Mouse (Mus musculus) liver, postnatal 0 days (tissue): Measurements from ENCODE around the gene Clip2. TPM values are rescaled to one million over a fixed set of nuclear protein-coding genes. Genes with fewer than 3 reads are reported as not detected.

Experiments
- ATAC-seq: fragments of 200-750 bp; cut with Nextera tagmentation; 2 replicates; pipeline ENCODE4 v1.8.0; 2017; ENCODE audit warnings: mild to moderate bottlenecking, moderate library complexity
- DNase-seq: peaks from one replicate; pipeline ENCODE4 v3.0.0-alpha.2; 2016
- H3K27ac ChIP-seq: fragments of 300-500 bp; sonication (generic); 2 replicates; pipeline ENCODE4 v1.5.1; 2014; ENCODE audit warnings: antibody characterized with exemption, moderate library complexity, mild to moderate bottlenecking, low read depth
- H3K27me3 ChIP-seq: fragments of 300-500 bp; sonication (generic); 2 replicates; pipeline ENCODE4 v1.6.1; 2014; ENCODE audit warnings: low read length, control low read depth, mixed read lengths; ENCODE audit not compliant: insufficient read depth
- H3K36me3 ChIP-seq: fragments of 300-500 bp; sonication (generic); replicated peaks from 2 replicates; pipeline ENCODE4 v1.6.1; 2014; ENCODE audit warnings: mild to moderate bottlenecking, control low read depth, low read length, moderate library complexity, mixed read lengths; ENCODE audit not compliant: insufficient read depth
- H3K4me1 ChIP-seq: fragments of 300-500 bp; sonication (generic); 2 replicates; pipeline ENCODE4 v1.6.1; 2014; ENCODE audit warnings: antibody characterized with exemption, mild to moderate bottlenecking, control low read depth; ENCODE audit not compliant: insufficient read depth
- H3K4me2 ChIP-seq: fragments of 300-500 bp; sonication (generic); 2 replicates; pipeline ENCODE4 v1.6.1; 2014; ENCODE audit warnings: low read depth, mild to moderate bottlenecking, low read length, moderate library complexity, mixed read lengths
- H3K4me3 ChIP-seq: fragments of 300-500 bp; sonication (generic); 2 replicates; pipeline ENCODE4 v1.5.1; 2014; ENCODE audit warnings: low read depth, low read length
- H3K9ac ChIP-seq: fragments of 300-500 bp; sonication (generic); replicated peaks from 2 replicates; pipeline ENCODE4 v1.6.1; 2014; ENCODE audit warnings: mild to moderate bottlenecking, moderate library complexity
- H3K9me3 ChIP-seq: fragments of 300-500 bp; sonication (generic); 2 replicates; pipeline ENCODE4 v1.6.1; 2016; ENCODE audit warnings: mild to moderate bottlenecking, control low read depth, low read length, mixed read lengths
- CTCF ChIP-seq: sonication (generic); IDR thresholded peaks from 2 replicates; pipeline ENCODE4 v1.5.1; 2016; ENCODE audit warnings: antibody characterized with exemption, low read depth
- EP300 ChIP-seq: IDR thresholded peaks from 2 replicates; pipeline ENCODE4 v1.6.1; 2016; ENCODE audit warnings: antibody characterized with exemption, low read depth, mild to moderate bottlenecking
- WGBS: fragments of 180-500 bp; shearing (Covaris S2); extraction: QIAGEN DNeasy Blood & Tissue Kit; methylation state at CpG from one replicate; pipeline ENCODE4 v1.1.7; 2014; ENCODE audit not compliant: insufficient replicate concordance; 5-methylcytosine and 5-hydroxymethylcytosine counted together
- microRNA-seq: library from miRNA; unstranded; fragments of <30 nt; microRNA quantifications from one replicate; pipeline ENCODE4, GENCODE M21; 2016
- polyA plus RNA-seq: library from polyadenylated mRNA; unstranded; fragments of >200 nt; fragmentation: Nextera tagmentation; extraction: Ambion mirVana; gene quantifications from 2 replicates; pipeline ENCODE4 v1.2.1, GENCODE M21; 2015

Clip2 gene
- polyA plus RNA-seq, 1 experiment from 2014 or later: 0.29 TPM

DNA sequence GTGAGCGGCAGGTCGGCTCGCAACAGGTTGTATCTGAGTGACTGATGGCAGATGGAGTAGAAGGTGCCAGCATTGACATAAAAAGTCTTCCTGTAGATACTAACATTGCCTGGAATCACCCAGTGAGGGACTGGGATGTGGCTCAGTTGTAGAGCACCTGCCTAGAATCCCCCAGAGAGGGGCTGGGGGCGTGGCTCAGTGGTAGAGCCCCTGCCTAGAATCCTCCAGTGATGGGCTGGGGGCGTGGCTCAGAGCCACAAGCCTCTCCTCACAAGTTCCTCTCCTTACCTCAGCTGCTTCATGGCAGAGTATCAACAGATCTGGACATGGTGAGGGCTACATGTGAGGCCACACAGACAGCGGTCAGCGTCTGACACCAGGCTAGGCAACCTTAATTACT lies 112.8 kb downstream of the Clip2 start:
- no peak overlapping the region for H3K4me3 ChIP-seq
- WGBS: 86% methylated on average over 7 of the region's 7 CpGs
- H3K9ac ChIP-seq: no peak overlapping the region
- H3K27ac ChIP-seq: no peak overlapping the region
- no peaks in the 10 kb centered on the region for H3K27me3 ChIP-seq
- H3K9me3 ChIP-seq: peaks cover 4% of the 10 kb centered on the region; the same call in 1 of the 2 replicates
- no peak for TF ChIP-seq EP300
- TF ChIP-seq CTCF: no peak
- no peaks in the 10 kb centered on the region for H3K36me3 ChIP-seq
- H3K4me2 ChIP-seq: no peak overlapping the region
- DNase-seq (no peak), ATAC-seq (no peak)
- peaks cover 10% of the 10 kb centered on the region for H3K4me1 ChIP-seq

Small RNAs within 50 kb of the gene (microRNA-seq; reads per million reads assigned to microRNA genes)
- gene Gm26340 (not detected), gene Mir7228 (not detected)

Other genes with a start within 250 kb of the Clip2 start
- 29.8 and 34.7 TPM in 2 replicates for gene Gtf2i, start 237.7 kb downstream of the Clip2 start, polyA plus RNA-seq
- 10.0 and 11.0 TPM in 2 replicates for gene Gtf2ird1, start 95.7 kb downstream of the Clip2 start, polyA plus RNA-seq
- not detected in 2 replicates for gene Syna, start 7.7 kb upstream of the Clip2 start, polyA plus RNA-seq
- gene Rfc2, start 28.9 kb upstream of the Clip2 start, polyA plus RNA-seq: 75.4 and 81.4 TPM in 2 replicates
- 2.4 TPM in 2 replicates for gene Lat2, start 62.6 kb upstream of the Clip2 start, polyA plus RNA-seq
- gene Eif4h, start 87.1 kb upstream of the Clip2 start, polyA plus RNA-seq: 124 and 132 TPM in 2 replicates
- gene Limk1, start 136.2 kb upstream of the Clip2 start, polyA plus RNA-seq: 0.59 and 0.73 TPM in 2 replicates
- gene Eln, start 194.9 kb upstream of the Clip2 start, polyA plus RNA-seq: 14.8 TPM in 2 replicates